Mouse (Mus musculus): ENCODE measurements around the gene Olfr435.
"Not testable (repeated sequence)": the region's sequence is repeated elsewhere in the genome, so short reads cannot be mapped to it uniquely, and the experiment has no call there.

Olfr435 gene

GRCm38 (mm10) chr6:43196781-43197180, at the start of gene Olfr435:
TSS of gene Olfr435 (plus strand) at chr6:43197146.
- no peak for DNase-seq (ENCODE audit: low read depth, low spot score)

GRCm38 (mm10) chr6:43159502-43159901, 37.4 kb upstream of the Olfr435 start:
- DNase-seq (ENCODE audit: low read depth, low spot score), result no peak

GRCm38 (mm10) chr6:43162982-43163381, 34.0 kb upstream of the Olfr435 start, which contains the start of gene Olfr437:
TSS of gene Olfr437 (plus strand) at chr6:43163282.
- DNase-seq (ENCODE audit: low read depth, low spot score), result no peak

GRCm38 (mm10) chr6:43167246-43167645, 29.7 kb upstream of the Olfr435 start:
- no peak for DNase-seq (ENCODE audit: low read depth, low spot score)

GRCm38 (mm10) chr6:43171840-43172239, 25.1 kb upstream of the Olfr435 start, which contains the start of gene Olfr13:
TSS of gene Olfr13 (plus strand) at chr6:43172140.
- DNase-seq (ENCODE audit: low read depth, low spot score), result no peak

GRCm38 (mm10) chr6:43178129-43178528, 18.8 kb upstream of the Olfr435 start:
- DNase-seq (ENCODE audit: low read depth, low spot score), result no peak

- DNase-seq (ENCODE audit: low read depth, low spot score), result no peak
Measured at GRCm38 (mm10) chr6:43178584-43179501, 18.1 kb upstream of the Olfr435 start.

GRCm38 (mm10) chr6:43190986-43191385, 6.0 kb upstream of the Olfr435 start:
- no peak for DNase-seq (ENCODE audit: low read depth, low spot score)

- DNase-seq (ENCODE audit: low read depth, low spot score), result no peak
Measured at GRCm38 (mm10) chr6:43198094-43198493, 1.1 kb downstream of the Olfr435 start.

GRCm38 (mm10) chr6:43202786-43203185, 5.8 kb downstream of the Olfr435 start:
- DNase-seq (ENCODE audit: low read depth, low spot score), result no peak

- no peak for DNase-seq (ENCODE audit: low read depth, low spot score)
Measured at GRCm38 (mm10) chr6:43205355-43205754, 8.4 kb downstream of the Olfr435 start.

- DNase-seq (ENCODE audit: low read depth, low spot score), result not testable (repeated sequence)
Measured at GRCm38 (mm10) chr6:43212873-43213272, 15.9 kb downstream of the Olfr435 start, which contains the start of gene Olfr434. TSS of gene Olfr434 (plus strand) at chr6:43213021.

GRCm38 (mm10) chr6:43231255-43231654, 34.3 kb downstream of the Olfr435 start, which contains the start of gene Olfr47:
TSS of gene Olfr47 (plus strand) at chr6:43231529.
- DNase-seq (ENCODE audit: low read depth, low spot score), result not testable (repeated sequence)

- peak; percentile 58 for DNase-seq (ENCODE audit: low read depth, low spot score)
Measured at GRCm38 (mm10) chr6:43242061-43242460, 45.1 kb downstream of the Olfr435 start.

- no peak for DNase-seq (ENCODE audit: low read depth, low spot score)
Measured at GRCm38 (mm10) chr6:43247396-43247795, 50.5 kb downstream of the Olfr435 start.

GRCm38 (mm10) chr6:43252994-43253393, 56.0 kb downstream of the Olfr435 start:
- DNase-seq (ENCODE audit: low read depth, low spot score), result no peak

Measured in mesoderm, embryonic 11.5 days (tissue).